Mouse (Mus musculus) midbrain, embryonic 16.5 days (tissue): ENCODE measurements at regions not wholly inside any gene's neighbourhood (a gene's known extent, or its start where the extent isn't known, plus 50 kb on each side); places are given as distances from the start of the nearest gene placed in this dataset.

Experiments used
- ATAC-seq: fragments of 200-750 bp; cut with Nextera tagmentation; 2 replicates; pipeline ENCODE4 v1.8.0; 2017; ENCODE audit warnings: moderate TSS enrichment
- H3K27ac ChIP-seq: fragments of 300-500 bp; sonication (generic); 2 replicates; pipeline ENCODE4 v1.5.1; 2014; ENCODE audit warnings: mild to moderate bottlenecking, low read length, mixed read lengths
- H3K27me3 ChIP-seq: fragments of 300-500 bp; sonication (generic); 2 replicates; pipeline ENCODE4 v1.6.1; 2014; ENCODE audit warnings: low read depth, low read length, mixed read lengths; ENCODE audit not compliant: control insufficient read depth, insufficient read depth
- H3K36me3 ChIP-seq: fragments of 300-500 bp; sonication (generic); 2 replicates; pipeline ENCODE4 v1.6.1; 2014; ENCODE audit warnings: mild to moderate bottlenecking, low read length, moderate library complexity, mixed read lengths; ENCODE audit not compliant: control insufficient read depth, insufficient read depth
- H3K4me1 ChIP-seq: fragments of 300-500 bp; sonication (generic); 2 replicates; pipeline ENCODE4 v1.6.1; 2014; ENCODE audit warnings: mild to moderate bottlenecking, low read length, mixed read lengths; ENCODE audit not compliant: control insufficient read depth, insufficient read depth
- H3K4me2 ChIP-seq: fragments of 300-500 bp; sonication (generic); 2 replicates; pipeline ENCODE4 v1.6.1; 2014; ENCODE audit warnings: mild to moderate bottlenecking, low read length, mixed read lengths
- H3K4me3 ChIP-seq: fragments of 300-500 bp; sonication (generic); 2 replicates; pipeline ENCODE4 v1.5.1; 2014; ENCODE audit warnings: low read depth, mild to moderate bottlenecking, low read length, moderate library complexity, mixed read lengths
- H3K9ac ChIP-seq: fragments of 300-500 bp; sonication (generic); 2 replicates; pipeline ENCODE4 v1.6.1; 2014; ENCODE audit warnings: low read depth, low read length, mixed read lengths
- H3K9me3 ChIP-seq: fragments of 300-500 bp; sonication (generic); replicated peaks from 2 replicates; pipeline ENCODE4 v1.6.1; 2014; ENCODE audit warnings: mild to moderate bottlenecking, low read length, mixed read lengths; ENCODE audit not compliant: control insufficient read depth, poor library complexity, severe bottlenecking
- WGBS: fragments of 180-500 bp; shearing (Covaris S2); extraction: QIAGEN DNeasy Blood & Tissue Kit; methylation state at CpG from one replicate; pipeline ENCODE4 v1.1.7; 2014; 5-methylcytosine and 5-hydroxymethylcytosine counted together

DNA sequence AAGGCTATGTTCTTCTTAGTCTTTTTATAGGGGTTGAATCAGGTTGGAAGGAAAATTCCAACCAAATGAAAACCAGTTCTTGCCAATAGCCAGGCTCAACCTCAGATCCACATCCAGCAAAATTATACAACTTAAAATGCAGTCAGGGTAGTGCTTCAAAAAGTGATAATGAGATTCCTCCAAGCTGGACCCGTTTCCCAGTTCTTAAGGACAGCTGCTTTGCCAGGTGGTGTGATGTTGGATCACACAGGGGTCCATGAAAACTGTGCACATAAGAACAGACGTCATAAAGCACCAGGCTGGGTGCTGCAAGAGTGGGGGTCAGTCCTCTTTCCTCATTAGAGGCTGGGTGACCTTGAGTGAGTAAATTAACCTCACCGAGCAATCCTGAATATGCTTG is 253.9 kb downstream of the Qdpr start:
- ATAC-seq: no peak
- Histone ChIP-seq H3K4me2 (no peak overlapping the region), H3K9me3 (no peaks in the 10 kb centered on the region), H3K27me3 (no peaks in the 10 kb centered on the region), H3K4me3 (no peak overlapping the region), H3K4me1 (no peaks in the 10 kb centered on the region), H3K9ac (no peak overlapping the region), H3K27ac (no peak overlapping the region), H3K36me3 (no peaks in the 10 kb centered on the region)
- WGBS: 34% methylated on average over 3 of the region's 3 CpGs

DNA sequence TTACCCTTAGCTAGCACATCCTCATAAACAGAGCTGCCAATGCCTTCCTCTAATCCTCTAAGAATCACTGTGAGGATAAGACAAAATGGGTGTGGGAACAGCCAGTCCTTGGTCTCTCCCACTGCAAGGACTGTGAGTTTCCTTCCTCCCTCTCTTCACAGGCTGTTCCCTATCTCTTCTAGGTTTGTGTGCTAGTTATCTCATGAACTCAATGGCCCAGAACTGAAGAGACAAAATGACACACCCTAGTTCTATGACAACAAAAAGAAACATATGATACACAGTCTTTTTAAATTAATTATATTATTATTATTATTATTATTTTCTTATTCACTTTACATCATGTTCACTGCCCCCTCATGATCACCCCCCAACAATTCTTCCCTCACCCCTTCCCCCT is 257.7 kb downstream of the Qdpr start:
- H3K4me1 ChIP-seq: no peaks in the 10 kb centered on the region
- ATAC-seq: no peak
- H3K4me3 ChIP-seq: no peak overlapping the region
- H3K4me2 ChIP-seq: no peak overlapping the region
- H3K27ac ChIP-seq: no peak overlapping the region
- no peaks in the 10 kb centered on the region for H3K36me3 ChIP-seq
- H3K9me3 ChIP-seq: no peaks in the 10 kb centered on the region
- no peak overlapping the region for H3K9ac ChIP-seq
- no peaks in the 10 kb centered on the region for H3K27me3 ChIP-seq

DNA sequence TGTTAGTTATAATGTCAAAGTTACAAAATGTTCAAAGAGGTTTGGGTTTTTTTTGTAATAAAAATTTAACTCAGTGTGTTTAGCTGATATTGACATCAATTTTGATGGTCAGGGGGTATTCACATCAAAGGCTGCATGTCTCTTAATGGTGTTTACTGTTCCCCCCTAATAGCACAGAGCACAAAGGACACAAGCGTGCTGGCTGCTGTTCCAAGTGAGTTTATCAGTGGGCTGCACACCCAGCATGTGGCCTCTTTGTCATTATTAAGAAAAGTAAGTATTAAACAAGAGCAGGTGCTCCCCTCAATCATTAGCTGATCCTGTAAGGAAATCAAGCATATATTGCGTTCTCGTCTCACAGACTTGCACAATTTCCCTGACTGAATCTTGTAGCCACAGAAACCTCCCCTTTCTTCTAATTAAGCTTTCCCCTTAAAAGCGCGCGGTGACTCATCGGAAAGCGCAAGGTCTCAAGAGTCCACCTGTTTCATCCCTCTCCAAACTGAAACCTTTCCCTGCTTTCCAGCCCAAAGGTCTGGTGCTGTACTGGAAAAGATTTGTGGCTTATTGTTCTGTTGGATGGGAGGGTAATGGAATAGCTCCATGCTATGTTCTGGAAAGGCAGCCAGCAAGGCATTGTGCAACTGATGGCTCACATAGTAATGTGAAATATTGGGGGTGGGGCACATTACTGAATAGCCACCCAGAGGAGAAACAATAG is 276.8 kb downstream of the Qdpr start:
- no peaks in the 10 kb centered on the region for H3K36me3 ChIP-seq
- ATAC-seq: no peak
- peaks cover 4% of the 10 kb centered on the region; the same call in 1 of the 2 replicates for H3K4me1 ChIP-seq
- H3K9me3 ChIP-seq: no peaks in the 10 kb centered on the region
- H3K9ac ChIP-seq: no peak overlapping the region; the same call in 1 of the 2 replicates
- H3K27ac ChIP-seq: no peak overlapping the region
- no peaks in the 10 kb centered on the region for H3K27me3 ChIP-seq
- no peak overlapping the region for H3K4me3 ChIP-seq
- 51% methylated on average over 8 of the region's 8 CpGs for WGBS
- no peak overlapping the region for H3K4me2 ChIP-seq

DNA sequence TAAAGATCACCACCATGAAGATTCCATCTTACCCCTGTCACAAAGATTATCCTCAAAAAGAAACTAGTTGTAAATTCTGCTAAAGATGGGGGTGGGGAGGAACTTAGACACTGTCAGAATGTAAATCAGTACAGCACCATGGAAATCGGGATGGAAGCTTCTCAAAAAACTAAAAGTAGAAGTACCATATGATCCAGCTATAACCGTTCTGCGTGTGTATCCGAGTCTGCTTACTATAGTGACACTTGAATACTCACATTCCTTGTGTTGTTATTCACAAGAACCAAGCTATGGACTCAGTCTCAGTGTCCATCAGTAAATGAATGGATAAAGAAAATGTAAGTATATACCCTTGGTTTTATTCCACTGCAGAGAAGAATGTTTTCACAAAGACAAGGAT is 290.8 kb downstream of the Qdpr start:
- H3K27ac ChIP-seq: no peak overlapping the region
- no peaks in the 10 kb centered on the region for H3K36me3 ChIP-seq
- no peak overlapping the region for H3K4me3 ChIP-seq
- H3K4me1 ChIP-seq: no peaks in the 10 kb centered on the region
- 86% methylated on average over 4 of the region's 4 CpGs for WGBS
- no peaks in the 10 kb centered on the region for H3K27me3 ChIP-seq
- no peak overlapping the region for H3K9ac ChIP-seq
- no peak overlapping the region for H3K4me2 ChIP-seq
- ATAC-seq: no peak
- H3K9me3 ChIP-seq: peaks cover 2% of the 10 kb centered on the region; the same call in 1 of the 2 replicates

DNA sequence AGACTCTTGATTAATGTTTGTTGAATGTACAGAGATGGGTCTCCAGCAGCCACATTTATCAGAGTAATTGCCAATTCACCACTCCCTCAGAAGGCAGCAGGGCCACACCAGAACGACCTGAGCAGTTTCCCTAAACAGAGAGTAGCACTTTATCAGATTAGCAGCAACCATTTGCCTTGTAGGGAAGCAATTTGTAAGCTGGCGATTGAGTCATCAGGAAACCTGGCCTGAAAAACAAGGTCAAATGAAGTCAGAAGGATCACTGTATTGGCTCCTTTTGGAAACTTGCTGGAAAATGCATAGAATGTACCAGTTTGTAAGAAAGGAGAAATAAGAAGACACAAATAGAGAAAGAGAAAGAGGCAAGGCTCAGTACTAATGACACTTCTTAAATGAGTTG is 295.1 kb downstream of the Qdpr start:
- H3K4me3 ChIP-seq: no peak overlapping the region
- no peaks in the 10 kb centered on the region for H3K36me3 ChIP-seq
- 60% methylated on average over 2 of the region's 2 CpGs for WGBS
- no peaks in the 10 kb centered on the region for H3K27me3 ChIP-seq
- H3K27ac ChIP-seq: no peak overlapping the region
- H3K9ac ChIP-seq: no peak overlapping the region
- H3K9me3 ChIP-seq: no peaks in the 10 kb centered on the region
- no peak overlapping the region for H3K4me2 ChIP-seq
- no peak for ATAC-seq
- H3K4me1 ChIP-seq: no peaks in the 10 kb centered on the region

DNA sequence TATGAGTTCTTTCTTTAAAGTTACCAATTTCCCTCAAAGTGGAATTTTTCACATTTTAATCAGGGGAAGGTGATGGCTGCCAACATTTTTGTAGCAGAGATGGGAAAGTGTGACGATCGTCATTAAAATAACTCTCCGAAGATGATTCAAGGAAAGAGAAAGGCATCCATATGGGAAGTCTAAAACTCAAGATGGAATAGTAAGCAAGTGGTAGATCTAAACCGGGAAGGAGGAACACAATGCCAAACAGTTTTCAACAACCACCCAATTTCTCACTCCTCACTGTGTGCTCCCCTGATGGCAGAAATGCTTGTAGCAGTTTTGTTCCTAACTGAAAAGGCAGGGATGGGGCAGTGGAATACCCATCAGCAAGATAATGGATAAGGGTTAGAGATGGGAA is 305.9 kb downstream of the Qdpr start:
- Histone ChIP-seq H3K9ac (no peak overlapping the region), H3K36me3 (no peaks in the 10 kb centered on the region), H3K4me3 (no peak overlapping the region), H3K4me2 (no peak overlapping the region), H3K27ac (no peak overlapping the region), H3K27me3 (no peaks in the 10 kb centered on the region), H3K4me1 (no peaks in the 10 kb centered on the region), H3K9me3 (no peaks in the 10 kb centered on the region)
- WGBS: 90% methylated on average over 4 of the region's 4 CpGs
- ATAC-seq: no peak

DNA sequence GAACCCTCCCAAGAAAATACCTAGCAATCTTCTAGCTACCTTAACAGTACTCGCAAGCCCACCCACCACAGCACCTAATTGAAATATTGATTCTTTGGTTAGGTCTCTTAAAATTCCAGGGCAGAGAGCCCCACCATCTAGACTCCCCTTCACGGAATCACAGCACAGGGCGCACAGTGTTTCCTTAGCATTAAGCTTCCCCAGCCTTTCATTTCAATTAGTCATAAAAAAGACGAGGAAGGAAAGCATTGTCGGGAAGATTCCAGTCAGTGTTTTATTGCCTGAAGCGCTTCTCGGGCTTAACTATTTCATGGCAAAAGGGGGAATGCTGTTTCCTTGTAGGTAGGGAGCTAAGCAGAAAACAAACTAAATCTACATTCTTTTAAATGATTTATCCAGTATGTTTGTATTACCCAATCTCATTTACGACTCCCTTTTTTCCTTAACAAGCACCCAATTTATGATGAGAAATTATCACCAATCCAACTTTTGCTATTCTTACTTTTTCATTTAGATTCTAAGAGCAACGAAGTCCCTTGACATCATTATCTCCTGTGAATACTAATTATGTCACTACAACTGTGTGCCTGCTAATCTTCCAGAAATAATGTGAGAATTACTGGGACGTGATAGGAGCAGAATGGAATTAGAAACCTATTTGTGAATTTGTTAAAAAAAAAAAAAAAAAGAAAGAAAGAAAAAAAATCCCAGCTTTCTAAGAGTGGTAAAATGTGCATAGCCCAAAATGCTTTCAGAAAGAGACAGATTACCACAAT is 312.6 kb downstream of the Qdpr start:
- WGBS: 33% methylated on average over 10 of the region's 10 CpGs
- Histone ChIP-seq H3K36me3 (no peaks in the 10 kb centered on the region), H3K4me3 (no peak overlapping the region), H3K4me2 (peak overlapping the region; percentile 19; the same call in 1 of the 2 replicates), H3K27me3 (no peaks in the 10 kb centered on the region), H3K4me1 (peaks cover 5% of the 10 kb centered on the region; the same call in 1 of the 2 replicates), H3K9me3 (no peaks in the 10 kb centered on the region), H3K9ac (peak overlapping the region; percentile 22; the same call in 1 of the 2 replicates), H3K27ac (peak overlapping the region; percentile 51)
- ATAC-seq: peak; percentile 56; the same call in 1 of the 2 replicates

DNA sequence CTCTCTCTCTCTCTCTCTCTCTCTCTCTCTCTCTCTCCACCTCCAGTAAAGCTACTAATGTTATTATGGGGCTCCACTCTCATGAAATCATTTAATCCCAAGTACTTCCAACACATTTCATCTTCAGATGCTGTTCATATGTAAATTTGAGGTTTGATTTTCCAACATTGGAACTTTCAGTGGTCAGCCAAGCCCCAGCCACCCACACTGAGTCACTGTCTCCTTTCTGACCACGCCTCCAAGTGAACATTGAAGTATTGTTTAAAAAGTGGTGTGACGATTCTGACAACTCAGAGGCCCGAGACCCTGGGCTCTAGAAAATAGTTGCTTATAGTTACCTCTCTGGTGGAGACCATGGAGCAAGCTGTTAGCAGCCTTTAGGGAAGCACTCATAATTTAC is 313.3 kb downstream of the Qdpr start:
- Histone ChIP-seq H3K4me1 (peaks cover 5% of the 10 kb centered on the region; the same call in 1 of the 2 replicates), H3K36me3 (no peaks in the 10 kb centered on the region), H3K4me2 (no peak overlapping the region), H3K9me3 (no peaks in the 10 kb centered on the region), H3K27ac (peak overlapping the region; percentile 51; the same call in 1 of the 2 replicates), H3K4me3 (no peak overlapping the region), H3K27me3 (no peaks in the 10 kb centered on the region), H3K9ac (no peak overlapping the region)
- peak; percentile 54; the same call in 1 of the 2 replicates for ATAC-seq
- WGBS: 33% methylated on average over 3 of the region's 3 CpGs

DNA sequence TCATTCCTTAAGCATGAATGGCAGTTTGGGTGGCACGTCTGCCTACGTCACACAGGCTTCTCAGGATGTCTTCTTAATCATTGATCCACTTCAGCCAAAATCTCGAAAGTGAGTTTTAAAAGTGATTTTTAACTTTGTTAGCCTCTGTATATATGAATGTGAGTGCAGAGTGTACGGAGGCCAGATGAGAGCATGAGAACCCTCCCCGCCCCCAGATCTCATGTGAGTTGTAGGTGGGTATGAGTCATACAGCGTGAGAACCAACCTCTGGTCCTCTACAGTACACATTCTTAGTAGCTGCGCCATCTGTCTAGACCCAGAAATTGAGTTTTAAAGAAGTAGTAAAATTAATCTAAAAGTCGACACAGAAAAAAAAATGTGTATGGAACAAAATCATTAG is 322.1 kb downstream of the Qdpr start:
- H3K36me3 ChIP-seq: no peaks in the 10 kb centered on the region
- H3K27ac ChIP-seq: no peak overlapping the region
- H3K27me3 ChIP-seq: no peaks in the 10 kb centered on the region
- H3K4me3 ChIP-seq: no peak overlapping the region
- H3K4me1 ChIP-seq: no peaks in the 10 kb centered on the region
- H3K9me3 ChIP-seq: no peaks in the 10 kb centered on the region
- H3K9ac ChIP-seq: no peak overlapping the region
- WGBS: 92% methylated on average over 8 of the region's 8 CpGs
- ATAC-seq: no peak
- no peak overlapping the region for H3K4me2 ChIP-seq
